Mouse (Mus musculus): ENCODE measurements around the gene Adgrv1.

DNA sequence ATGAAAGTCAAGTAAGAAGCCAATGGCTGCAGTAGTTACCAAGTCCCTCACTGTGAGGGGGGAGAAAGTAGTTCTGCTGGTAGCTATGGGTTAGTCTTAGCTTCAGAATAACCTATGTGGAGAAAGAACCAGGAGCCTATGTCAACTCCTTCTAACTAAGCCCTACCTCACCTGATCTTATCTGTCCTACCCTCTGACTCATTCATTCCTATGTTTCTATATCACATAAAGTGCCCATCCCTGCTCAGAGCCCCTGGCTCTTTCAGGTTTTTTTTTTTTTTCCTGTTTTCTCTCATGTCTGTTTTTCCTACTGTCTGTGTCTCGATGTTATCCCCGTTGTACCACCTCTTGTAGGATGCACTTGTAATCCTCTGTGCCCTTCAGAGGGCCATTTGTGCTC, 536.5 kb downstream of the Adgrv1 start:
- TF ChIP-seq CTCF (IDR thresholded peaks at IDR 0.05; ENCODE audit: borderline replicate concordance, extremely low read depth, insufficient read depth, insufficient read length) (no peak), POLR2A (IDR thresholded peaks at IDR 0.05; ENCODE audit: borderline replicate concordance, extremely low read depth, insufficient read depth, insufficient read length, poor library complexity, severe bottlenecking) (no peak)
